18 mouse cellular contexts compared by ENCODE assay signal in genomic region chr7:135031466-135031865, GRCm38 (mm10).
A peak's percentile ranks its signal among the peaks of the same experiment; 100 is the strongest.
DNase-seq lines count a peak whose midpoint lies in the region; ATAC-seq and TF ChIP-seq lines count a peak whose summit lies in the region.
"Had no signal": no experiment of that assay in that cellular context is flagged by ENCODE, and none has a peak within 500 bp of the region (broad histone marks: within the 10 kb centered on the region; RNA-seq: fewer than 3 reads in every experiment).

No protein-coding gene starts in this region.

- H3K36me3 ChIP-seq in heart, embryonic 14.5 days (ENCODE audit: control insufficient read depth, insufficient read depth, low read length): no peaks in the 10 kb centered on the region
- H3K36me3 ChIP-seq in lung, postnatal 0 days (ENCODE audit: insufficient read depth, low read length): no peaks in the 10 kb centered on the region
- H3K36me3 ChIP-seq in kidney, postnatal 0 days (ENCODE audit: insufficient read depth, low read length): no peaks in the 10 kb centered on the region
- H3K36me3 ChIP-seq: hindbrain, embryonic 15.5 days; limb, embryonic 10.5 days; midbrain, embryonic 10.5 days had no signal

- whole genome bisulfite sequencing in heart, embryonic 14.5 days: 31% methylated on average over 3 of the region's 3 CpGs
- 52% methylated on average over 3 of the region's 3 CpGs for WGBS in lung, postnatal 0 days
- 39% methylated on average over 3 of the region's 3 CpGs for WGBS in kidney, postnatal 0 days

- H3K9me3 ChIP-seq in heart, embryonic 14.5 days (ENCODE audit: control insufficient read depth, low read length): no peaks in the 10 kb centered on the region
- no peaks in the 10 kb centered on the region for H3K9me3 ChIP-seq in lung, postnatal 0 days (ENCODE audit: low read length)
- H3K9me3 ChIP-seq in kidney, postnatal 0 days (replicated peaks; ENCODE audit: low read length): no peaks in the 10 kb centered on the region
- H3K9me3 ChIP-seq: hindbrain, embryonic 15.5 days; limb, embryonic 10.5 days; midbrain, embryonic 10.5 days had no signal

- 0 out of 2 replicates have a peak overlapping the region, but pooled peaks have one; percentile 13 for H3K4me2 ChIP-seq in heart, embryonic 14.5 days (ENCODE audit: low read length)
- no peak overlapping the region for H3K4me2 ChIP-seq in lung, postnatal 0 days (replicated peaks; ENCODE audit: low read depth, low read length)
- H3K4me2 ChIP-seq in kidney, postnatal 0 days (ENCODE audit: low read length): no peak overlapping the region
- H3K4me2 ChIP-seq: hindbrain, embryonic 15.5 days had no signal

- H3K27me3 ChIP-seq in heart, embryonic 14.5 days (ENCODE audit: control insufficient read depth, insufficient read depth, low read length): no peaks in the 10 kb centered on the region
- H3K27me3 ChIP-seq in lung, postnatal 0 days (replicated peaks; ENCODE audit: insufficient read depth, low read length): no peaks in the 10 kb centered on the region
- no peaks in the 10 kb centered on the region for H3K27me3 ChIP-seq in kidney, postnatal 0 days (ENCODE audit: insufficient read depth, low read length)
- H3K27me3 ChIP-seq: hindbrain, embryonic 15.5 days had no signal

- no peak overlapping the region for H3K4me3 ChIP-seq in heart, embryonic 14.5 days (ENCODE audit: control insufficient read depth in 1 of 2, insufficient read depth in 1 of 2, low read depth in 1 of 2, low read length in 2 of 2)
- no peak overlapping the region for H3K4me3 ChIP-seq in lung, postnatal 0 days (ENCODE audit: low read depth, low read length)
- no peak overlapping the region for H3K4me3 ChIP-seq in kidney, postnatal 0 days (replicated peaks; ENCODE audit: low read depth, low read length)
- H3K4me3 ChIP-seq: hindbrain, embryonic 15.5 days; limb, embryonic 10.5 days; midbrain, embryonic 10.5 days had no signal

- no peak overlapping the region for H3K27ac ChIP-seq in heart, embryonic 14.5 days (replicated peaks in 1 of 2; ENCODE audit: control insufficient read depth in 1 of 2, insufficient read depth in 1 of 2, low read depth in 2 of 2, low read length in 2 of 2)
- H3K27ac ChIP-seq in lung, postnatal 0 days (ENCODE audit: low read length): no peak overlapping the region
- H3K27ac ChIP-seq in kidney, postnatal 0 days: no peak overlapping the region
- H3K27ac ChIP-seq: hindbrain, embryonic 15.5 days; limb, embryonic 10.5 days; macrophage; midbrain, embryonic 10.5 days had no signal

- H3K9ac ChIP-seq in heart, embryonic 14.5 days (ENCODE audit: low read length): no peak overlapping the region
- H3K9ac ChIP-seq in lung, postnatal 0 days (replicated peaks; ENCODE audit: low read depth): no peak overlapping the region
- H3K9ac ChIP-seq in kidney, postnatal 0 days (ENCODE audit: low read depth, low read length): no peak overlapping the region
- H3K9ac ChIP-seq: hindbrain, embryonic 15.5 days had no signal

- ATAC-seq in heart, embryonic 14.5 days (ENCODE audit: insufficient number of reproducible peaks, insufficient read depth, low FRiP score, low read depth): no peak
- ATAC-seq in lung, postnatal 0 days: no peak
- no peak; the same call in 1 of the 2 replicates for ATAC-seq in kidney, postnatal 0 days (replicated peaks; ENCODE audit: low FRiP score, low read depth)

- DNase-seq in heart, adult 11 months: no peak
- no peak for DNase-seq in lung, postnatal 0 days (ENCODE audit: low spot score)
- DNase-seq in lung, postnatal 14 days: no peak
- peak; percentile 47 for DNase-seq in kidney, postnatal 0 days (ENCODE audit: low spot score)
- DNase-seq in frontal cortex, postnatal 14 days (ENCODE audit: low spot score in 2 of 2): no peak
- no peak for DNase-seq in retina, embryonic 14.5 days (ENCODE audit: low spot score)
- DNase-seq: adrenal gland, postnatal 25 days; B cell, adult 2 months; cerebellum, adult 11 months; cerebellum, postnatal 10 days; gastrocnemius, postnatal 10 days; heart, postnatal 36 days; lung, adult 18-20 months had no signal

- peaks cover 8 to 17% of the 10 kb centered on the region in 2 experiments; a peak in 2 of 4 replicates for H3K4me1 ChIP-seq in heart, embryonic 14.5 days (ENCODE audit: control insufficient read depth in 2 of 2, insufficient read depth in 2 of 2, low read length in 2 of 2)
- no peaks in the 10 kb centered on the region for H3K4me1 ChIP-seq in lung, postnatal 0 days (ENCODE audit: insufficient read depth, low read depth, low read length)
- peaks cover 6% of the 10 kb centered on the region; the same call in 1 of the 2 replicates for H3K4me1 ChIP-seq in kidney, postnatal 0 days (replicated peaks; ENCODE audit: insufficient read depth, low read length)

- TF ChIP-seq CTCF in lung, postnatal 0 days (IDR thresholded peaks at IDR 0.05): 0 out of 2 replicates have a peak, but pooled peaks have one; percentile 9
- peak; percentile 53; the same call in 1 of the 2 replicates for TF ChIP-seq CTCF in kidney, postnatal 0 days (IDR thresholded peaks at IDR 0.05; ENCODE audit: low read depth)

- no peak for TF ChIP-seq EP300 in lung, postnatal 0 days (IDR thresholded peaks at IDR 0.05)
